Mouse (Mus musculus) MEL (cell line): Measurements from ENCODE around the gene Arid3b. TPM values are rescaled to one million over a fixed set of nuclear protein-coding genes. Genes with fewer than 3 reads are reported as not detected.
A peak's percentile ranks its signal among the peaks of the same experiment; 100 is the strongest.

Experiments
- DNase-seq: peaks from one replicate; pipeline ENCODE4 v3.0.0; 2011; ENCODE audit warnings: low read depth, low spot score
- H3K27ac ChIP-seq: 2 replicates; pipeline ENCODE4 v1.5.1; 2012; ENCODE audit warnings: low read depth, mild to moderate bottlenecking, control low read depth, low read length, moderate library complexity; ENCODE audit not compliant: control insufficient read depth
- H3K27me3 ChIP-seq, 2 experiments: fragments of 150-350 bp in 1 of 2; sonication (generic) in 1 of 2; 2 replicates each; pipeline ENCODE4 v1.6.1; 2012; ENCODE audit warnings: low read length in 2 of 2, mild to moderate bottlenecking in 2 of 2, improper control_type of control experiment in 1 of 2, moderate library complexity in 1 of 2; ENCODE audit not compliant: insufficient read depth in 2 of 2, control insufficient read depth in 1 of 2
- H3K36me3 ChIP-seq, 2 experiments: 2 replicates each; pipeline ENCODE4 v1.6.1; 2012 to 2014; ENCODE audit warnings: low read length in 2 of 2, improper control_type of control experiment in 1 of 2, inconsistent platforms in 1 of 2, mild to moderate bottlenecking in 1 of 2; ENCODE audit not compliant: insufficient read depth in 2 of 2, control insufficient read depth in 1 of 2
- H3K4me1 ChIP-seq, 2 experiments: fragments of 150-350 bp in 1 of 2; sonication (generic) in 1 of 2; 2 replicates each; pipeline ENCODE4 v1.6.1; 2012; ENCODE audit warnings: low read length in 2 of 2, improper control_type of control experiment in 1 of 2, mild to moderate bottlenecking in 1 of 2; ENCODE audit not compliant: insufficient read depth in 2 of 2, control insufficient read depth in 1 of 2
- H3K4me3 ChIP-seq, 2 experiments: fragments of 150-350 bp in 1 of 2; sonication (generic) in 1 of 2; 2 replicates each; pipeline ENCODE4 v1.5.1; 2012; ENCODE audit warnings: low read depth in 2 of 2, low read length in 2 of 2, mild to moderate bottlenecking in 2 of 2, moderate library complexity in 2 of 2, control low read depth in 1 of 2, improper control_type of control experiment in 1 of 2; ENCODE audit not compliant: control insufficient read depth in 1 of 2, insufficient read depth in 1 of 2
- H3K79me2 ChIP-seq: 2 replicates; pipeline ENCODE4 v1.6.1; 2012; ENCODE audit warnings: mild to moderate bottlenecking, low read length, moderate library complexity; ENCODE audit not compliant: control insufficient read depth, poor library complexity, insufficient read depth
- H3K9ac ChIP-seq: 2 replicates; pipeline ENCODE4 v1.6.1; 2012; ENCODE audit warnings: low read depth, mild to moderate bottlenecking, control low read depth, low read length, moderate library complexity; ENCODE audit not compliant: control insufficient read depth, poor library complexity, severe bottlenecking
- H3K9me3 ChIP-seq: fragments of 150-350 bp; sonication (generic); replicated peaks from 2 replicates; pipeline ENCODE4 v1.6.1; 2012; ENCODE audit warnings: mild to moderate bottlenecking, low read length, improper control_type of control experiment, moderate library complexity; ENCODE audit not compliant: insufficient read depth
- E2F4 ChIP-seq: IDR thresholded peaks from 2 replicates; pipeline ENCODE4 v1.6.1; 2011; ENCODE audit warnings: low read depth, low read length, improper control_type of control experiment, borderline replicate concordance
- ELF1 ChIP-seq: IDR thresholded peaks from 2 replicates; pipeline ENCODE4 v1.6.1; 2014; ENCODE audit warnings: low read depth, mild to moderate bottlenecking, inconsistent platforms, low read length, improper control_type of control experiment, moderate library complexity
- EP300 ChIP-seq, 2 experiments: IDR thresholded peaks; 2 replicates each; pipeline ENCODE4 v1.6.1; 2011; ENCODE audit warnings: improper control_type of control experiment in 2 of 2, low read length in 2 of 2, low read depth in 1 of 2, mild to moderate bottlenecking in 1 of 2
- ETS1 ChIP-seq: IDR thresholded peaks from 2 replicates; pipeline ENCODE4 v1.6.1; 2012; ENCODE audit warnings: low read depth, mild to moderate bottlenecking, inconsistent platforms, low read length, improper control_type of control experiment, moderate library complexity
- GABPA ChIP-seq: IDR thresholded peaks from 2 replicates; pipeline ENCODE4 v1.6.1; 2012; ENCODE audit warnings: low read depth, mild to moderate bottlenecking, inconsistent platforms, low read length, improper control_type of control experiment, moderate library complexity
- GATA1 ChIP-seq: IDR thresholded peaks from 2 replicates; pipeline ENCODE4 v1.6.1; 2011; ENCODE audit warnings: low read depth, low read length, improper control_type of control experiment
- HCFC1 ChIP-seq: IDR thresholded peaks from 2 replicates; pipeline ENCODE4 v1.6.1; 2012; ENCODE audit warnings: low read depth, mild to moderate bottlenecking, inconsistent platforms, low read length, improper control_type of control experiment, moderate library complexity
- MAFK ChIP-seq: IDR thresholded peaks from 2 replicates; pipeline ENCODE4 v1.6.1; 2011; ENCODE audit warnings: low read depth, mild to moderate bottlenecking, low read length, improper control_type of control experiment, borderline replicate concordance
- MEF2A ChIP-seq: IDR thresholded peaks from 2 replicates; pipeline ENCODE4 v1.6.1; 2014; ENCODE audit warnings: low read depth, mild to moderate bottlenecking, inconsistent platforms, low read length, improper control_type of control experiment; ENCODE audit not compliant: poor library complexity, insufficient replicate concordance, severe bottlenecking; ENCODE audit errors: extremely low read depth
- MXI1 ChIP-seq: IDR thresholded peaks from 2 replicates; pipeline ENCODE4 v1.6.1; 2011; ENCODE audit warnings: mild to moderate bottlenecking, low read depth, low read length, improper control_type of control experiment
- POLR2AphosphoS5 ChIP-seq: IDR thresholded peaks from 2 replicates; pipeline ENCODE4 v1.6.1; 2012; ENCODE audit warnings: low read depth, borderline replicate concordance, mild to moderate bottlenecking, inconsistent platforms, low read length, moderate library complexity, mixed read lengths
- RCOR1 ChIP-seq: IDR thresholded peaks from 2 replicates; pipeline ENCODE4 v1.6.1; 2012; ENCODE audit warnings: low read depth, mild to moderate bottlenecking, inconsistent platforms, low read length, improper control_type of control experiment
- SIN3A ChIP-seq: IDR thresholded peaks from 2 replicates; pipeline ENCODE4 v1.6.1; 2012; ENCODE audit warnings: low read length, improper control_type of control experiment, inconsistent platforms
- TCF12 ChIP-seq: IDR thresholded peaks from 2 replicates; pipeline ENCODE4 v1.6.1; 2014; ENCODE audit warnings: low read depth, mild to moderate bottlenecking, inconsistent platforms, low read length, improper control_type of control experiment, moderate library complexity
- USF1 ChIP-seq: IDR thresholded peaks from 2 replicates; pipeline ENCODE4 v1.6.1; 2014; ENCODE audit warnings: low read depth, mild to moderate bottlenecking, inconsistent platforms, low read length, improper control_type of control experiment, moderate library complexity
- polyA plus RNA-seq, 2 experiments: library from polyadenylated mRNA; stranded (reverse) in 1 of 2; unstranded in 1 of 2; fragments of >175 nt in 1 of 2; fragments of >200 nt in 1 of 2; gene quantifications; 2 replicates each; pipeline versions ENCODE4 v1.2.1 to v1.2.4; 2012; ENCODE audit warnings: low replicate concordance in 2 of 2, low read depth in 1 of 2; ENCODE audit not compliant: insufficient read length in 2 of 2, insufficient read depth in 1 of 2, missing spikeins in 1 of 2
- total RNA-seq: library from RNA; depleted of rRNA; stranded (reverse); fragments of 300-350 nt; gene quantifications from 2 replicates; pipeline ENCODE4 v1.2.3, GENCODE M21; 2012

Arid3b gene
- total and polyA plus RNA-seq, 3 experiments: 2.3 to 7.4 TPM; not detected in 1

DNA sequence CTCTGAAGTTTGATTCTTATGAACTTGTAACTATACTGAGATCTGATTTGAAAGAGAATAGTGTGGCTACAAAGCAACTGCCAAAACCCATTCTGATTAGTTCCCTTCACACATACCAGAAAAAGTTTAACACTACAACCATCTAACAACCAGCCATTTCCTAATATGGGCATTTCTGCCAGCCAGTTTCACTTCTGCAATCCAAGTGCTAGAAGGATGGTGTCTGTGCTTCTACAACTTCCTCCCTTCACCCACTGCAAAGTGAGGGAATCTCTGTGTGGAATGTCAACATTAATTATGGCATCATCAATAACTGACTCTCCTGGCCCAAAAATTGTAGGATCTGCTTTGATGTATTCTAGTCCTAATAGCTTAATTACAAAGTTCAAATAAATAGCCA, 17.7 kb upstream of the Arid3b start:
- Histone ChIP-seq H3K27me3 (peaks cover 0 to 8% of the 10 kb centered on the region in 2 experiments; a peak in 2 of 4 replicates), H3K4me1 (no peaks in the 10 kb centered on the region), H3K79me2 (no peaks in the 10 kb centered on the region), H3K27ac (no peak overlapping the region), H3K9ac (no peak overlapping the region), H3K4me3 (no peak overlapping the region), H3K9me3 (no peaks in the 10 kb centered on the region), H3K36me3 (no peaks in the 10 kb centered on the region)
- TF ChIP-seq POLR2AphosphoS5 (no peak), E2F4 (no peak), GABPA (no peak), HCFC1 (no peak)
- no peak for DNase-seq

DNA sequence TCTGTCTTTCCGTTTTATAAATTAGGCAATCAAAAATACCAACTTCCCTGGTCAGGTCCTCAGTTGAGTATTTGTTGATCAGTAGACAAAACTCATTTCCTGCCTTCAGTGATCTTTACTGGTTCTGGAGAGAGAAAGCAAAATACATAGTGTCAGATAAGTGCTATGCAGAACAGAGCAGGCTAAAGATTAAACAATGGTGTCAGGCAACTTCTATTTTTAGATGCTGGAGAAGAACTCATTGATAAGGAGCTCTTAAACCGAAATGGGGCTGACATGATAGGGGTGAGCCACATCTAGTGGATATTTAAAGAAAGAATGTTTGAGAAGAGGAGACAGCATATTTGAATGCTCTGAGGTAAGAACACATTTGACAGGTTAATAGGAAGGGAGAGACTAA, 2.4 kb upstream of the Arid3b start:
- DNase-seq: peak; percentile 52
- peaks cover 0 to 34% of the 10 kb centered on the region in 2 experiments; a peak in 2 of 4 replicates for H3K36me3 ChIP-seq
- H3K79me2 ChIP-seq: peaks cover 1% of the 10 kb centered on the region; the same call in 1 of the 2 replicates
- H3K4me1 ChIP-seq: peaks cover 5 to 28% of the 10 kb centered on the region in 2 experiments
- H3K27me3 ChIP-seq: no peaks in the 10 kb centered on the region
- no peaks in the 10 kb centered on the region for H3K9me3 ChIP-seq
- no peak overlapping the region; a peak in 1 of 4 replicates for H3K4me3 ChIP-seq
- no peak overlapping the region for H3K9ac ChIP-seq
- peak; percentile 75 for TF ChIP-seq GATA1
- TF ChIP-seq SIN3A: peak; percentile 53; the same call in 1 of the 2 replicates
- no peak for TF ChIP-seq MXI1
- 0 out of 2 replicates have a peak, but pooled peaks have one; percentile 7 for TF ChIP-seq ELF1
- TF ChIP-seq E2F4: no peak
- no peak for TF ChIP-seq USF1
- peak; percentile 65 for TF ChIP-seq RCOR1
- TF ChIP-seq MAFK: no peak
- TF ChIP-seq EP300 (IDR thresholded peaks at IDR 0.05; ENCODE audit: low read depth in 1 of 2, low read length in 2 of 2): peak; percentile 55 to 73
- TF ChIP-seq TCF12: peak; percentile 59; the same call in 1 of the 2 replicates
- TF ChIP-seq ETS1: peak; percentile 84
- TF ChIP-seq MEF2A: peak; percentile 96
- no peak for TF ChIP-seq GABPA
- H3K27ac ChIP-seq: peak overlapping the region; percentile 34; the same call in 1 of the 2 replicates
